Mouse (Mus musculus) liver, embryonic 11.5 days (tissue): Measurements from ENCODE around the gene Gm10840. TPM values are rescaled to one million over a fixed set of nuclear protein-coding genes. Genes with fewer than 3 reads are reported as not detected.
A peak's percentile ranks its signal among the peaks of the same experiment; 100 is the strongest.

Experiments
- ATAC-seq: fragments of 200-750 bp; cut with Nextera tagmentation; replicated peaks from 2 replicates; pipeline ENCODE4 v1.8.0; 2017; ENCODE audit warnings: moderate number of reproducible peaks, mild to moderate bottlenecking, moderate TSS enrichment, moderate library complexity; ENCODE audit not compliant: low FRiP score
- DNase-seq: peaks from one replicate; pipeline ENCODE4 v3.0.0-alpha.2; 2017; ENCODE audit warnings: low spot score
- H3K27ac ChIP-seq: fragments of 300-500 bp; sonication (generic); 2 replicates; pipeline ENCODE4 v1.5.1; 2014; ENCODE audit warnings: mild to moderate bottlenecking, low read depth, low read length, control low read depth
- H3K27me3 ChIP-seq: fragments of 300-500 bp; sonication (generic); replicated peaks from 2 replicates; pipeline ENCODE4 v1.6.1; 2014; ENCODE audit warnings: low read length, mixed read lengths; ENCODE audit not compliant: control insufficient read depth, insufficient read depth
- H3K36me3 ChIP-seq: fragments of 300-500 bp; sonication (generic); 2 replicates; pipeline ENCODE4 v1.6.1; 2014; ENCODE audit warnings: mild to moderate bottlenecking, low read length, moderate library complexity, mixed read lengths; ENCODE audit not compliant: control insufficient read depth, insufficient read depth
- H3K4me1 ChIP-seq: fragments of 300-500 bp; sonication (generic); replicated peaks from 2 replicates; pipeline ENCODE4 v1.6.1; 2014; ENCODE audit warnings: low read length, mixed read lengths; ENCODE audit not compliant: control insufficient read depth, insufficient read depth
- H3K4me2 ChIP-seq: fragments of 300-500 bp; sonication (generic); 2 replicates; pipeline ENCODE4 v1.6.1; 2014; ENCODE audit warnings: mild to moderate bottlenecking, control low read depth, moderate library complexity
- H3K4me3 ChIP-seq: fragments of 300-500 bp; sonication (generic); 2 replicates; pipeline ENCODE4 v1.5.1; 2014; ENCODE audit warnings: low read depth, low read length, control low read depth
- H3K9ac ChIP-seq: fragments of 300-500 bp; sonication (generic); 2 replicates; pipeline ENCODE4 v1.6.1; 2014; ENCODE audit warnings: low read depth, low read length, control low read depth
- H3K9me3 ChIP-seq: fragments of 300-500 bp; sonication (generic); 2 replicates; pipeline ENCODE4 v1.6.1; 2016; ENCODE audit warnings: low read length, inconsistent platforms, mixed read lengths; ENCODE audit not compliant: control insufficient read depth
- WGBS: fragments of 180-500 bp; shearing (Covaris S2); extraction: QIAGEN DNeasy Blood & Tissue Kit; methylation state at CpG from one replicate; pipeline ENCODE4 v1.1.7; 2014; 5-methylcytosine and 5-hydroxymethylcytosine counted together
- polyA plus RNA-seq: library from polyadenylated mRNA; unstranded; fragments of >200 nt; fragmentation: Nextera tagmentation; extraction: Ambion mirVana; gene quantifications from 2 replicates; pipeline ENCODE4 v1.2.1, GENCODE M21; 2014

Gene Gm10840
- polyA plus RNA-seq, 1 experiment from 2014 or later, result not detected

DNA sequence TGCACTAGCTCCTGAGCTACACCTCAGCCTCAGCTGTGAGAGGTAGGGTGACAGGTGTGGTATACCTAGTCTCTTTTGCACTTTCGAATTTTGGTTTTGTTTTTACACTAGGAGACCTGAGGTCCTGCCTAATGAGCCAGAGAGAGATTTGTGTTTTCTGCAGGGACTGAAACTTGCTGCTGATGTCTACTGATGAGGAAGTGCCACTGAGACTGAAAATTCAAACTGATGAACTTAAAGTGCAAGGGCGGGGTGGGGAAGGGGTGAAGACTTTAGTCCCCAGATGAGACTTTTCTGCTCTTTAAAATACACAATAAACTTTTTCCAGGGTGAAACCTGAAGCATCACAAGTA is 19.8 kb downstream of the Gm10840 start:
- no peak overlapping the region for H3K4me3 ChIP-seq
- DNase-seq, result no peak
- no peak overlapping the region for H3K27ac ChIP-seq
- H3K27me3 ChIP-seq, result no peaks in the 10 kb centered on the region
- no peak for ATAC-seq
- H3K4me2 ChIP-seq, result no peak overlapping the region
- peaks cover 20% of the 10 kb centered on the region for H3K4me1 ChIP-seq
- no peak overlapping the region for H3K9ac ChIP-seq
- H3K36me3 ChIP-seq, result no peaks in the 10 kb centered on the region
- H3K9me3 ChIP-seq, result no peaks in the 10 kb centered on the region
- WGBS, result 92% methylated on average over 2 of the region's 2 CpGs

DNA sequence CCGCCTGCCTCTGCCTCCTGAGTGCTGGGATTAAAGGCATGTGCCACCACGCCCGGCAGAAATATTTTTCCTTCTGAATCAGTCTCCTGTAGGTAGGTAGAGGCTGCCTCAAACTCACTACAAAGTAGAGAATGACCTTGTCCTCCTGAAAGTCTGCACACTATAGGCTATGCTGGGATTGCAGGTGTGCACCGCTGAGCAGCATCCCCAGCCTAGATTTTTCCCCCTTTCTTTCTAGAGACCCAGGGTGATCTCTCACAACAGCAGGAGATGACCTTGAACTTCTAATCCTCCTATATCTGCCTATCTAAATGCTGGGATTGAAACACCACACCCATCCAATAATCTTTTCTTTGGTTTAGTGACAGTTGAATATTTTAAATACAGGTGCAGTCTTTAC is 26.7 kb downstream of the Gm10840 start:
- ATAC-seq, result no peak
- Histone ChIP-seq H3K27me3 (no peaks in the 10 kb centered on the region), H3K4me3 (no peak overlapping the region), H3K4me2 (no peak overlapping the region), H3K9ac (no peak overlapping the region), H3K4me1 (peaks cover 7% of the 10 kb centered on the region), H3K9me3 (no peaks in the 10 kb centered on the region), H3K36me3 (no peaks in the 10 kb centered on the region), H3K27ac (no peak overlapping the region)
- 90% methylated on average over 4 of the region's 4 CpGs for WGBS
- no peak for DNase-seq

DNA sequence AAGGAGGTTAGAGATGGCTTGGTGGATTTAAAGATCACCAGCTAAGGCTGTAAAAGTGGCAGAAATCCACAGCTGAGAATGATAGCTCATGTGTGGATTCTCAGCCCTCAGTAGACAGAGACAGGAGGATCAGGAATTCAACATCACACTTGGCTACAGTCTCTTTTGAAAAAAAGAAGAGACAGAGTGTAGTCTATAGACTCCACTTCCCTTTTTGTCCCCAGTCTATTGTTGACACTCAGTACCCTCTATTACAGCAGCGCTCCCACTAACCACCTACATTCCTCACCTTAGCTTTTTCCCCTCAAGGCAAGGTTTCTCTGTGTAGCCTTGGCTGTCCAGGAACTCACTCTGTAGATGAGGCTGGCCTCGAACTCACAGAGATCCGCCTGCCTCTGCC is 31.1 kb downstream of the Gm10840 start:
- H3K36me3 ChIP-seq, result peaks cover 3% of the 10 kb centered on the region; the same call in 1 of the 2 replicates
- no peaks in the 10 kb centered on the region for H3K9me3 ChIP-seq
- H3K27me3 ChIP-seq, result no peaks in the 10 kb centered on the region
- H3K9ac ChIP-seq, result no peak overlapping the region
- H3K4me3 ChIP-seq, result no peak overlapping the region
- no peak overlapping the region for H3K27ac ChIP-seq
- 82% methylated on average over 3 of the region's 3 CpGs for WGBS
- DNase-seq (no peak), ATAC-seq (no peak)
- peaks cover 11% of the 10 kb centered on the region for H3K4me1 ChIP-seq
- H3K4me2 ChIP-seq, result peak overlapping the region; percentile 86

DNA sequence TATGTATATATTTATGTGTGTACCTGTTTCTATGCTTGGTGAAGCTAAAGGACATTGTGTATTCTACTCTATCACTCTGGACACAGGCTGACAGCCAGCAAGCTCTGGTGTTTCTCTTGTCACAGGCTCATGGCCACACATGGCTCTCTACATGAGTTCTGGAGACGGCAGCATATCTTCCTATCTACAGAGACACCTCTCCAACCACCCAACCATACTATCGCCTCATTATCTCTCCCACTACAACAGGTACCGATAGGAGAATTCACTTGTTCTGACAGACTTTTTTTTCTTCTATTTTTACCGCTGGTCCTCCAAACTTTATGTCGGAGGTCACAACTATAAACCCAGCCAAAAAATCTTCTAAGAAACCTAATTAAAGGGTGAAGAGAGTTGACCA is 31.6 kb downstream of the Gm10840 start:
- WGBS, result 55% methylated on average over 5 of the region's 5 CpGs
- DNase-seq (no peak), ATAC-seq (no peak)
- Histone ChIP-seq H3K9ac (0 out of 2 replicates have a peak overlapping the region, but pooled peaks have one; percentile 68), H3K4me3 (peak overlapping the region; percentile 74), H3K9me3 (no peaks in the 10 kb centered on the region), H3K4me2 (peak overlapping the region; percentile 86), H3K27me3 (no peaks in the 10 kb centered on the region), H3K36me3 (peaks cover 3% of the 10 kb centered on the region; the same call in 1 of the 2 replicates), H3K27ac (peak overlapping the region; percentile 85; the same call in 1 of the 2 replicates), H3K4me1 (peaks cover 11% of the 10 kb centered on the region)

DNA sequence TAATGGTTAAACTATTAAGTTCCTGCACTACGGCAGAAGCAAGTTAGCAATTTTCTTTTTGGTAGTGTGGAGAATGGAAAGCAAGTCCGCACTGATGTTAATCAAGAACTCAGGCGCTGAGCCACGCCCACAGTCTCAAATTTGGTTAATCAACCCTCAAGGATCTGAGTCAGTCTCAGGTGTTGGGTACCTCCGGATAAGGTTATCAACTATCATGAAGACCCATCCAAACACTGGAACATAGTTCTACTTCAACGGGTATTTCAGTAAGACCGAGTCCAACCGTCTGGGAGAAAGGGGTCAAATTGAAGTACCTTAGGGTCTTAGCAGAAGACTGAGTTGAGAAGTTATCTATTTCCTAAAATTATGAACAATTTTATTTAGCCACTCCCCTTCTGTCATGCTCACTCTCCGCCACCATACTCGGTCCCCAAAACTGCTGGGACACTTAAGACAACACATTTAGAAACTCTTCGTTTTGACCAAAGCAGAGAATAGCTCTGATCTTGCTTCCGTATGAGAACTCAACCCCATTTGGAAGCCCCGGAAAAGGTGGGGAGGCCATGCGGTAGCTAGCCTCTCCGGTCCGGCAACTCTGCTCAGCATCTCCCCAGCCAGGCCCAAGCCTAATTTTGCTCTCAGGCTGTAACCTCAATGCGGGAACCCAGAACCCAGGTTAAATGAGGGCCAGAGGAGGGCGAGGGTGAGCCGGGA is 32.2 kb downstream of the Gm10840 start:
- 6% methylated on average over 19 of the region's 19 CpGs for WGBS
- Histone ChIP-seq H3K27me3 (no peaks in the 10 kb centered on the region), H3K4me1 (peaks cover 11% of the 10 kb centered on the region), H3K36me3 (peaks cover 6% of the 10 kb centered on the region; the same call in 1 of the 2 replicates), H3K4me3 (peak overlapping the region; percentile 74), H3K9me3 (no peaks in the 10 kb centered on the region), H3K27ac (peak overlapping the region; percentile 85; the same call in 1 of the 2 replicates), H3K9ac (peak overlapping the region; percentile 68), H3K4me2 (peak overlapping the region; percentile 86)
- no peak for DNase-seq
- peak; percentile 52 for ATAC-seq

DNA sequence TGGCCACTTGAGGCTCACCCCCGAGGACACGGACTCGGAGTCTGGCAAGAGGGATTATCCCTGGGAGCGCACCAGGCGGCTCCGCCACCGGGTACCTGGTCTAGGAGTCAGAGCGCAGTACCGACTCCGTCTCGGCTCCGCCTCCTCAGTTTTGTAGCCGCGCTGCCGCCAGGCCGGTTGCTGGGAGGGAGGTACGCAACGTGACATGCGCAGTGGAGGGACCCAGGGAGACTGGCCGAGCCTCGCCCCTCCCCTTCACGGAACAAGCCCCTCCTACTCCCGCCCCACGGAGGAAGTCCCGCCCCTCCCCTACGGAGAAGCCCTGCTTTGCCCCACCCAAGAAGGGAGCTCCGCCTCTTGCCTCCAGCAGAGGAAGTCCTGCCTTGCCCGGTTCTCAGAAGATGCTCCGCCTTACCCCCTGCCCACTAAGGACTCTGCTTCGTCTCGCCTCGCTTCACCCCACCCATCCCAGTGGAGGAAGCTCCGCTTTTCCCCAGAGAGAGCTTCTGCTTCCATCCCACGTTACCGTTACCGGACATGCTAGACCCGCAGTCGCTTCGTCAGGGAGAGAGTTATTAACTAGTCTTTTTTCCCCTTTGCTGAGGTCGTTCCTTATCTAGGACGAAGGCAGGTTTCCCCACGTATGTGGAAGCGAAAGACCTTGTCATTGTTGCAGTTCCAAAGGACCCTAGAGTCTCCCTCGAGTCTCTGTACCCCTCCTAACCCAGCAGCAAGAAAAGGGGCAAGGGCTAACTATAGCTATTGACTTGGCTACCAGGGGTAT is 32.9 kb downstream of the Gm10840 start:
- WGBS, result under 1% methylated on average over 43 of the region's 44 CpGs
- ATAC-seq (peak; percentile 96), DNase-seq (peak; percentile 96)
- Histone ChIP-seq H3K27ac (peak overlapping the region; percentile 85), H3K36me3 (peaks cover 13% of the 10 kb centered on the region; the same call in 1 of the 2 replicates), H3K9me3 (no peaks in the 10 kb centered on the region), H3K4me1 (peaks cover 15% of the 10 kb centered on the region), H3K4me3 (peak overlapping the region; percentile 74), H3K4me2 (peak overlapping the region; percentile 86), H3K27me3 (no peaks in the 10 kb centered on the region), H3K9ac (peak overlapping the region; percentile 74)

DNA sequence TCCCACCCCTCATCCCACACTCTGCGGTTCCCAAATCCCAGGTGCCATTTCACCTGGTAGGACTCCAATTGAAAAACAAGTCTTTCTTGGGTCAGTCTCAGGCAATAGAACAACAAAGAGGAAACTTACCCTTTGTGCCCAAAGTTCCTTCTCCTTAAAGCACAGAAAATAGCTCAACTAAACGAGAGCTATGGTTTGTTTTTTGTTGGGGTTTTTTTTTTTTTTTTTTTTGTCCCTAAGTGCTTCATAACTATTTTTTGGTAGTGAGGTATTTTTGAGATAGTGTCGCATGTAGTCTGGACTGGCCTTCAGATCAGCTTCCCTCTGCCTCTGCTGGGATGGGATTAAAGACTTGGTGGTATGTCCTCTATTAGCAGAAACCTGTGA is 33.5 kb downstream of the Gm10840 start:
- H3K4me1 ChIP-seq, result peaks cover 16% of the 10 kb centered on the region
- no peak for ATAC-seq

DNA sequence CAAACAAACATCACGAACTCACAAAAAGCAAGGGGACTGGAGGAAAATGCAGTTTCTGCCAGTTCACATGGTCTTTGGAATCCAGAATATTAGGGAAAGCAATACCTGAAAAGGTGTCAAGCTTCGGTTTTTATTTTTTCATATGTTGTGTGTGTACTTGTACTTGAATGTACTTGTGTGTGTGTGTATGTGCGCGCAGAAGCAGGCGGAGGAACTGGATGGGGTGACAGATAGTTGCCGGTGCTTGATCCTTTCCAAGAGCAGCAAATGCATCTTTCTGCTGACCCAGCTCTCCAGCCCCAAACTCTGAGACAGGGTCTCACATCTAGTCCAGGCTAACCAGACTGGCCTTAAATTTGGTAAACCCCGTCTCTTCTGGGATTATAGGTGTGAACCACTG is 34.2 kb downstream of the Gm10840 start:
- H3K4me1 ChIP-seq, result peaks cover 16% of the 10 kb centered on the region
- no peaks in the 10 kb centered on the region for H3K9me3 ChIP-seq
- H3K27me3 ChIP-seq, result no peaks in the 10 kb centered on the region
- no peak overlapping the region for H3K9ac ChIP-seq
- no peak overlapping the region for H3K4me3 ChIP-seq
- no peak for DNase-seq
- no peak overlapping the region for H3K27ac ChIP-seq
- 91% methylated on average over 7 of the region's 7 CpGs for WGBS
- peaks cover 14% of the 10 kb centered on the region; the same call in 1 of the 2 replicates for H3K36me3 ChIP-seq
- H3K4me2 ChIP-seq, result no peak overlapping the region
- ATAC-seq, result no peak

More for the DNA sequence above, 33.5 kb downstream of the Gm10840 start:
- Histone ChIP-seq H3K27me3 (no peaks in the 10 kb centered on the region), H3K36me3 (peaks cover 14% of the 10 kb centered on the region; the same call in 1 of the 2 replicates), H3K4me3 (peak overlapping the region; percentile 74), H3K9ac (peak overlapping the region; percentile 74), H3K27ac (peak overlapping the region; percentile 81), H3K9me3 (no peaks in the 10 kb centered on the region), H3K4me2 (peak overlapping the region; percentile 86)
- WGBS, result 37% methylated on average over 3 of the region's 3 CpGs
- no peak for DNase-seq
